Mouse (Mus musculus): ENCODE data around the gene Abhd11.

GRCm38 (mm10) chr5:134961519-134961918 is 47.4 kb upstream of the Abhd11 start:
- TF ChIP-seq CTCF (conservative IDR thresholded peaks at IDR 0.05; ENCODE audit: low read length) (no peak), NANOG (IDR thresholded peaks at IDR 0.05; ENCODE audit: borderline replicate concordance, low read length) (no peak), POU5F1 (IDR thresholded peaks at IDR 0.05; ENCODE audit: borderline replicate concordance, low read length) (no peak)
